Mouse (Mus musculus) kidney, postnatal 36 days (tissue): Measurements from ENCODE around the gene BC117090.
"Not testable (repeated sequence)": the region's sequence is repeated elsewhere in the genome, so short reads cannot be mapped to it uniquely, and the experiment has no call there.

Source experiments
- DNase-seq, 2 experiments: peaks; one replicate each; pipeline ENCODE4 v3.0.0; 2021 to 2022; ENCODE audit warnings: mixed read lengths in 2 of 2

BC117090 gene

GRCm38 (mm10) chr16:36334232-36334631 is at the start of gene BC117090:
Gene BC117090 (minus strand): TSS chr16:36334332.
- DNase-seq, result no peak

DNA sequence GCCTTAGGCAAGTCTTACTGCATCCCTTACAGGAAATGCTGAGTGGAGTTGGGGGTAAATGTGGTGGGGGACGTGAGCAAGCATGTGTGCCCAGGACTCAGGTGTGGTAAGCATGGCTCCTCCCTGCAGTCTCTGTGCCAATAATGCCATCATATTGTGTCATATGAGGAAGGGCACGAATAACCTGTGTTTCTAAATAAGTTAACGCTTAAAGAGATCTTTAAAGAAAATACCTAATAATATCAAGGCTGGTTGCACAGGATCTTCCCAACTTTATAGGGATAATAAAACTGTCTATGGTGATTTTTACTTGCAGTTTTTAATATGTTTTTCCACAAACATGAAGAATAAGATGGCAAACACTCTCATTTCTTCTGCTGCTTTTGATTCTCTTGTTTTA is 33.5 kb upstream of the BC117090 start, which contains the start of gene BC100530:
Gene BC100530, minus strand, starts transcription at position 101 of the 400 bp plus-strand sequence.
- not testable (repeated sequence) for DNase-seq

DNA sequence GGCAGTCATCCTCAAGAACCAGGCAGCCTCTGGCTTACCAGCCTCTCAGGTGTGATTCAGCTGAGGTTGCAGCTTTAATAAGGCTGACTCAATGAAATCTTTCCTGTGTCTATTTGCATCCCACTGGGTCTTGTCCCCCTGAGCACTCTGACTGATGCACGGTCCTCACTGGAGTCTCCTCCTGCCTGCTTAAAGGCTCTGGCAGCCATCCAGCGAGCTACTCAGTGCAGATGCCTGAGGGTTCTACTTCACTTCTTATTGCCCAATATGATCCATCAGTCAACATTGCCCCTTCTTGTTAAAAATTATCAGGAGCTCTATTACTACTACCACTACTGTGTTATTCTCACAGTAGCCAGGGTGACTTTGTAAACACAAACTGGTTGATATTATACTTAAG is 3.0 kb upstream of the BC117090 start:
- DNase-seq, result peak in 1 of 2 experiments; percentile 5

DNA sequence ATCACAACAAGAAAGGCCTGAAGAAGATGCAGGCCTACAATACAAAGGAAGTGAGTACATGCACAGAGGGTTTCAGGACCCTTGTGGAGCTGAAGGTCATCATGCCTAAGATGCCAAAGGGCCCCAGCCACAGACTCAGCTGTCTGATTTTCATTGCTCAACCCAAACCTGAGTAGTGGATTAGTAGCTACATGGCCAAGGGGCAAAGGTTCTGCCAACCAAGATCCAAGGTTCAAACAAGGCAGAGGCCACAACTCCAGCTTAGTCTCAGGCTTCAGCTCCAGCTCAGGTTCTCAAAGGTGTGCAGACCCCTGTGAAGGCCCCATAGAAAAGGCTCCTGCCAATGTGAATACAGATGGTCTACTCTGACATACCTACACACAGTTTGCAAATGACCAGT is 14.8 kb downstream of the BC117090 start:
- DNase-seq, result peak; percentile 13 to 43

DNA sequence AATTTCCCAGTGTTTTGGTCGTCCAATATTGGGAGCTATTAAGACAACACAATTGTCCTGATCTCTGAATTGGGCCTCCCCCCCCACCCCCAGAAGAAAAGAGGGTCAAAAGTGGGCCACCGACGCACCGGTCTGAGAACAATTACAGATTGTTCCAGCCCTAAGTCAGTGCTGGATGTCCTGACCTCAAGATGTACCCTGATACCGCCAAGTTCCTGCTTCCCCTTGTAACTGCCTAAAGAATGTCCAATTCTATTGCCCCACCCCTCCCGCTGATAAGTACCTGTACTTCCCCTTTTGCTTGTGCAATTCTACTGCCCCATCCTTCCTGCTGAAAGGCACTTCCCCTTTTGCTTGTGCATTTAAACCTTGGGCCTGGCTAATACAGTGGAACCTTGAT is 18.0 kb downstream of the BC117090 start:
- DNase-seq, result not testable (repeated sequence)

DNA sequence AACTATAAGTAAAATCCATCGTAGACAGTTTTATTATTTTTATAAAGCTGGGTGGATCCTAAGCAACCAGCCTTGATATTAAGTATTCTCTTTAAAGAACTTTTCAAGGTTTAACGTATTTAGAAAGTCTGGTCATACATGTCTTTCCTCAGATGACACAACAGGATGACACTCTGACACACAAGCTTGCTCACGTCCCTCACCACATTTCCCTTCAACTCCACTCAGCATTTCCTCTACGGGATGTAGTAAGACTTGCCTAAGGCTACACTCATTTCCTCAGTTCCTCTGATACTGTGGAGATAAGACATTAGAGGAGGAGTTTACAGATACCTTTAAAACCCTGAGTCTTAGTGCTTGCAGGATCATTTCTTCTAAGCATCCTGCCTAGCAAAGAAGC is 26.5 kb downstream of the BC117090 start:
- DNase-seq, result no peak

DNA sequence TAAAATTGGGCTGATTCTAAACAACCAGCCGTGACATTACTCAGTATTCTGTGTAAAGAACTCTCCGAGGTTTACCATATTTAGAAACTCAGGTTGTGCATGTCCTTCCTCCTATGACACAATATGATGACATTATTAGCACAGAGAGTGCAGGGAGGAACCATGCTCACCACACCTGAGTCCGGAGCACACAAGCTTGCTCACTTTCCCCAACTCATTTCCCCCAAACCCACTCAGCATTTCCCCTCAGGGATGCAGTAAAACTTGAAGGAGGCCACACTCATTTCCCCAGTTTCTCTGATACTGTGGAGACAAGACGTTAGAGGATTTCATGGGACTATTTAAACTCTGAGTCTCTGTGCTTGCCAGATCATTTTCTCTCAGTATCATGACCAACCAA is 45.0 kb downstream of the BC117090 start:
- DNase-seq, result no peak

DNA sequence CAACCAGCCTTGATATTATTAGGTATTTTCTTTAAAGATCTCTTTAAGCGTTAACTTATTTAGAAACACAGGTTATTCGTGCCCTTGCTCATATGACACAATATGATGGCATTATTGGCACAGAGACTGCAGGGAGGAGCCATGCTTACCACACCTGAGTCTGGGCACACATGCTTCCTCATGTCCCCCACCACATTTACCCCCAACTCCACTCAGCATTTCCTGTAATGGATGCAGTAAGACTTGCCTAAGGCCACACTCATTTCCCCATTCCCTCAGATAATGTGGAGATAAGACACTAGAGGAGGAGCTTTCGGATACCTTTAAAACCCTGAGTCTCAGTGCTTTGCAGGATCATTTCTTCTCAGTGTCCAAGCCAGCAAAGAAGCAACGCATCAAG is 57.3 kb downstream of the BC117090 start, which contains the start of gene Stfa1:
Gene Stfa1, plus strand, starts transcription at position 156 of the 400 bp plus-strand sequence.
- not testable (repeated sequence) for DNase-seq
